Mouse (Mus musculus): ENCODE results near the gene Mcrip1.
"Not testable (repeated sequence)": the region's sequence is repeated elsewhere in the genome, so short reads cannot be mapped to it uniquely, and the experiment has no call there.

Gene Mcrip1

DNA sequence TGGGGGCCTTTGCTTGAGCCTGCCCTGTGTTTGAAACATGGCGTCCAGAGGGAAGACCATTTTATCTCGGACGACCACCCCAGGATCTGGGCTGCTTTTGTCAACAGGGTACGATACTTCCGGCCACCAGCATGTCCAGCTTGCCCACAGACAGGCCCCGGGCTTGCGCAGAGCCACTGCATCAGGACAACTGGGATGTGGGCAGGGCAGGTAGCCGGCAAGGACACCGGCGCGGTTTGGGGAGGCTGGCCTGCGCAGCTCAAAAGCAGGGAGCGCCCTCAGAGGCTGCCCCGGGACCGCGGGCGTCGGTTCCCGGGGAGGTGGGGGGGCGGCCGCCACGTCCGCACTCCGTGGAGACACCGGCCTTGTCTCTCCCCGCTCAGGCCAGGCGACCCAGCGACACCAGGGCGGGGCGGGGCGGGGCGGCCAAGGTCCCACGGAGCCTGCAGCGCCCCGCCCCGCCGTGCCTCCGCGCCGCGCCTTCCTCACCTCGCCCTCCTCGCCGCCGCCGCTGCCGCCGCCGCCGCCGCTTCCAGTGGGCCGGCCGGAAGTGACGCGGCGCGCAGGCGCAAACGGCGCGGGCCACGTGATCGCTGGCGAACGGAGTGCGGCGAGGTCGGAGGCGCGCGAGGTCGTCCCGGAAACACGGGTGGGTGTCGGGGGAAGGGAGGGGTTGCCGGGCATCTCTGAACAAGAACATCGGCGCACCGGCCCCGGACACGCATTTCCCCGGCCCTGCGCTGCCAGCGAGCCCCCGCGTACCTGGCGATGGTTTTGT lies at the start of gene Mcrip1:
TSS of gene Mcrip1 (minus strand) at position 560 of the 778 bp plus-strand sequence.
- peak; percentile 85 for DNase-seq (ENCODE audit: low read depth, low spot score)

DNA sequence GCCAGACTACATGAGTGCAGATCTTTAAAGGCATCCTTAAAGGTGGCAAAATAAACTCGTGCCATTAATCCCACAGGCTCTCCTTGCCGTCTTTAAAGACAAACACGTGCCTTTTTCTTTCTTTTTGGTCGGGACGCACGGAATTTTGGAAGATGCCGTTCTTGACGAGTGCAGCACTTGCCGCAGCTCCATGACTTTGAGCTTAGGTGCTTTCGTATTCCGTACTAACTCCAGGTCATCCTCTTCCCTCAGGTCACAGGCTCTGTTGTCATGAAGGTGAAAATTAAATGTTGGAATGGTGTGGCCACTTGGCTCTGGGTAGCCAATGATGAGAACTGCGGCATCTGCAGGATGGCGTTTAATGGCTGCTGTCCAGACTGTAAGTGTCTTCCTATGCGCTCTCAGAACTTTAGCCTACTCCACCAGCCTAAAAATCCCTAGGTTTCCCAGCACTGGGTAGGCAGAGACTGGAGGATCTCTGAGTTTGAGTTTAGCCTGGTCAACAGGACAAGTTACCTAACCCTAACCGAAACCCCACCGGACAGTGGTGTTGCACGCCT lies 49.5 kb upstream of the Mcrip1 start:
- DNase-seq (ENCODE audit: low read depth, low spot score) = no peak

DNA sequence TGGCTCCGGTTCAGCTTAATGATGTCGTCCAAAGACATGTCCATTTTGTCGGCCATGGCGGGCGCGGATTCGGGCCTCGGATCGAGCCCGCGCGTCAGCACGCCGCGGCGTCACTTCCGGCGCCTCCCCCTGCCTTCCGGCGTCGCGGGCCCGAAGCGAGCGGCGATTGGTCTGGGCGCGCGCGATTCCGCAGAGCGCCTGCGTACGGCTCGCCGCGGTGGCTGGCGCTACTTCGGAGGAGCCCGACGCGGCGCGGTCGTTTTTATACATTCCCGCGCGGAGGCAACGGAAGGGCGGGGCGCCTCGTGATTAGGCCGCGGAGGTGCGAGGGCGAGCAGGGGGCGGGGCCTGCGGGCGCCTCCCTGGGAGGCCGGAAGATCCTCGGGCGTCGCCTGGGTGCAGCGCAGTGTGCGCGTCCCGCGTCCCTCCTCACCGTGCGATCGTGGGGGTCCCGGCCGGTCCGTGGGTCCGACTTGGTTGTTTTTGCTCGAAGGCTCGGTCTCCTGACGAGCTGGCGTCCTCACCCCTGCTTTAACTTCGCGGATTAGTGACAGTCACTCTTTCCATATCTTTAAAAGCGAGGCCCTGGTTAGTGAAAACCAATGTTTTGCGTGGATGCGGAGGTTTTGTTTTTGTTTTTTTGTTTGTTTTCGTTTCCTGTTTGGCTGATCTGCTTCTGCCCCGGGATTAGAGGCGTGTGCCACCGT lies 48.9 kb upstream of the Mcrip1 start, which contains the start of the genes Alyref and Anapc11:
TSS of gene Alyref (minus strand) at position 83 of the 707 bp plus-strand sequence.
TSS of gene Anapc11 (plus strand) at position 139 of the 707 bp plus-strand sequence.
- DNase-seq (ENCODE audit: low read depth, low spot score) = peak; percentile 95

DNA sequence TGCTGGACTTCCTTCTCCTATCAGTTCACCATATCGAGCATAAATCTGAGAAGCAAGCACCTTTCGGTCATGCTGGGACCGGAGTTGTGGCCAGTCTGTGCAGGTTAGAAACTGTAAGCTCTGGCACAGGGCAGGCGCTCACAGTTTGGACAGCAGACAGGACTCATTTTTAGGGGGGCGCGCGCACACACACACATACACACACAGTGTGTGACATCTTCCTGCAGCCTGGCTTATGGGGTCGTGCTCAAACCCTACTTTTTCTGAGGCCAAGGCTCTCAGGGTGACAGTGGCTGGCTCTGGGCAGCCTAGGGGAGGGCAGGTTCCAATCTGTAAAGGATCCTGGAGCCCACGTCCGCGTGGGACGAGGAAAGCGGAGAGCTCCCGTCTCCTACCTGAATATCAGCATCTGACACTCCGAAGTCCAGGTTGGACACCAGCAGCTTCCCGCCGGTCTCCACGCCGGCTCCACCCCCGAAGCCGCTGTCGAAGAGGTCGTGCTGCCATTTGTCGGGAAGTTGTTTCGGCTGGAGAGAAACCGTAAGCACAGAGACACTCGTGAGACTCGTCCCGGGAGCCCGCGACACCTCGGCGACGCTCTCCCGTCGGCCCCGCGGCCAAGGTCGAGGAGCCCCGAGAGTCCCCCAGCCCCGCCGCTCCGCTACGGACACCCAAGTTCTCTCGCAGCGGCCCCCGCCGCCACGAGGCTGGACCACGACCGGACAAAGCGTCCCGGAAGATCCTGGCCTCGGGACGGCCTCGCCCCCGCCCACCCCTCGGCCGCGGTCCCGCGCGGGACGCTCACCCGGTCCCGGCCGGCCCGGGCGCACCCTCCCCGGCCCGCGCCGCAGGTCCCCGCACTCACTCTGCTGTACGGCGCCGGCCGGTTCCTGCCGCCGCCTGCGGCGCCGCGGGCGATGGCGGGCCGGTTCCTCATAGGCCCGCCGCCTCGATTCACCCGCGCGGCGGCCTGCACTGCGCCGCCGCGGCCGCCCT lies 48.0 kb upstream of the Mcrip1 start:
- DNase-seq (ENCODE audit: low read depth, low spot score) = no peak

DNA sequence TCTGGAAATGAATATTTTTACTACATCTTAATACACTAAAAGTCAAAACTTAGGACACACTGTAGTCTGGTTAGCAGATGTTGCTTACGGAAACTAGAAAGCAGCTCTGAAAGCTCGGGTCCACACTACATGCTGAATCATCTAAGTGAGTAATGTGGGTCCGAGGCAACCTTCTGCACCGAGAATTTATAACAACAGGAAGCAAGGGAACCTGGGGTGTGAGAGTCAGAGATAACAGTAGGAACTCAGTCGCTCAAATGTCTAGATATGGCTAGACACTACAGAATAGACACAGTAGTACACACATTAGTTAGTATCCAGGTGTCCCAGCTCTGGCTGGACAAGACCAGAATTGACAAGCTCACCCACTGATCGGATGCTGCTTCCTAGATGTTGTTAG lies 39.0 kb upstream of the Mcrip1 start:
- DNase-seq (ENCODE audit: low read depth, low spot score) = no peak

DNA sequence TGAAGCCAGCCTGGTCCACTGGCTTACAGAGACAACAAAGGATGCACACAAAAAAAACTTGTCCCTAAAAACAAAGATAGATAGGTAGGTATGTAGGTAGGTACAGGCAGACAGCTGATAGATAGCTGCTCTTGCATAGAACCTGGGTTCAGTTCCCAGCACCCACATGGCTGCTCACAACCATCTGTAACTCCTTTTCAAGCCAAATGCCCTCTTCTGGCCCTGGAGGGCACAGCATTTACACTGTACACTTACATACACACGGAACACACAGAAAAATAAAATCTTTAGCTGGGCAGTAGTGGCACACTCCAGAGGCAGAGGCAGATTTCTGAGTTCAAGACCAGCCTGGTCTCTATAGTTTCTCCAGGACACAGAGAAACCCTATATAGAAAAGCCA lies 34.4 kb upstream of the Mcrip1 start:
- DNase-seq (ENCODE audit: low read depth, low spot score) = peak; percentile 57

DNA sequence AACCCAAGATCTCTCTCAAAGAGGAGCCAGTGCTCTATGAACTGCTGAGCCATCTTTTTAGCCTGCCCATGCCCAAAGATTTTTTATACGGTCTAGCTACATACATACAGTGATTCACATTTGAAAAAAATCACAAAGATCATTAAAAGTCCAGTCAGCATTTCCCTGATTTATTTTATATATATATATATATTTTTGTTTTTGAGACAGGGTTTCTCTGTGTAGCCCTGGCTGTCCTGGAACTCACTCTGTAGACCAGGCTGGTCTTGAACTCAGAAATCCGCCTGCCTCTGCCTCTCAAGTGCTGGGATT lies 33.4 kb upstream of the Mcrip1 start:
- not testable (repeated sequence) for DNase-seq (ENCODE audit: low read depth, low spot score)

DNA sequence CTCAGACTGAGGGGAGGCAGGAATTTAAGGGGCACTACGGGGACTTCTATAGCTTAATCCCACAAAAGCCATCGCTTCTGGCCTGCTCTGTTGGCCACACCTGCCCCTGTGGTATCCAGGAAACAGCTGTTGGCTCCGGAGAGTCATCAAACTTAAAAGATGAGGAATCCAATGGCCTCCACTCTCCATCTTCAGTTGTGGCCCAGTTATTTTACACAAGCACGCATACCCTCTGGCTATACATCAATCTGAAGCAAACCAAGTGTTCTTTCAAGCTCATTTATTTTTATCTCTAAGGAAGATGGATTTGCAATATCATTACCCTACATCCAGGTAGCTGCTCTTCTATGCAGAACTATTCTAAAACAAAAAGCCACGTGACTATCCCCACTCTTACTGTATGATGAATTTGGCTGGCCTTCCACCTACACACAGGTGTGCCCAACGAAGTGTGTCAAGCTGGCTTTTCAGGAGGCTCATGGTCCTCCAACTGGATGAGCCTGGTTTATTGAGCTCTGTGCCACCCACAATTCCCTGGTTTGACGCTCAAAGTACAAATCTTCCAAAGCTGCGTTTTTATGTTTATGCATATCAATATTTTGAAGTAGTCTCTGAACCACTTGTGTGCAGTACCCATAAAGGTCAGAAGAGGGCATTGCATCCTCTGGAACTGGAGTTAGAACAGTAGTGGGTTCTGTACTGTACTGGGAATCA lies 32.9 kb upstream of the Mcrip1 start:
- DNase-seq (ENCODE audit: low read depth, low spot score) = peak; percentile 74

DNA sequence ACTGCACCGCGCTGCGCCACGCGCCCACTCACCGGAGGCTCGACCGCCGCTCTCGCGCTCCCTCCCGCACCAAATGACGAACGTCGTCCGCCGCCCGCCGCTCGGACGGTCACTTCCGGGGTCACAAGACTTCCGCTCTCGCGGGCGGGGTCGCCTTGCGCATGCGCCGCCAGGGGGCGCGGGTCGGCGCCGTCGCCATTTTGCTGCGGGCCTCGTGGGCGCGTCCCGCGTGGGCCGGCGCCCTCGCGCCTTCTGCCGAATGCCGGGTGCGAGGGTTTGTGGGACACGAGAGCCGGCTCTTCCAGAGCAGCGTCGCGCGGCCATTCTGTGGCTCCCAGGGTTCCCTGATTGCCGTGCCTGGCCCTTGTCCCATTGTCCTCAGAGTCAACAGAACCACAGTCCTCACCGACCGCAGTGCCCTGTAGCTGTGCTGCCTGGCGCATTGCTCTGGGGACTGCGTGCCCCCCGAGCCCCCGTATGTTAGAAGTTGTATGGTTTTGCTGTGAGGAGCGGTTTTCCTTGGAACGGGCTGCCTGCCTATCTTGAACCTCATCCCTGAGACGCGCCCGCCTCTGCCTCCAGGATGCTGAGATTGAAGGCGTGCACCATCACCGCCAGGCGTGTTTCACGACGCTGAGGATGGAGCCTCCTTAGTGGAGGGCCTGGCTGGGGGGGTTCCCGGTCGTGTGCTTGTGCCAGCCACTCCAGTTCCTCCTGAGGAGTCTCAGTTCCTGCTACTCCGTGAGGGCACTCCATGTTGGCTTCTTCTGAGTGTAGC lies 32.2 kb upstream of the Mcrip1 start, which contains the start of gene Arhgdia:
TSS of gene Arhgdia (minus strand) at position 135 of the 778 bp plus-strand sequence.
- DNase-seq (ENCODE audit: low read depth, low spot score) = peak; percentile 86

DNA sequence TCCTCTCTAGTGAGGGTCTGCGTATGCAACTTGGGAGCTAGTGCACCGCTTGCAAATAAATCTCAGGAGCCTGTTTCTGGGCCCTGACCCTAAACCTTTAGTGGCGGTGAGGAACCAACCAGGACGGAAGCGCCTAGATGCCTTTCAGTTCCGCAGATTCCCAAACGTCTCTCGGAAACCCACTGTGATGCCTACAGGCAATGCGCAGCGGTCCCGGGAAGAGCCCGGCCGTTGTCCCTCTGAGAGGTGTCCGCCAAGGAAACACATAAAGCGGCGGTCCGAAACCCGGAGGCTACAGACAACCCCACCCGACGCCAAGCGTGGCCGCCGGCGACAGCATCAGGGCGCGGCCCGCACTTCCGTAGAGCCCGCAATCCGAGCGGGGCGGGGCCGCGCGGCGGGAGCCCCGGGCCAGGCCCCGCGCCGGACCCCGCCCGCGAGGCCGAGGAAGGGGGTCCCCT lies 31.4 kb upstream of the Mcrip1 start:
- DNase-seq (ENCODE audit: low read depth, low spot score) = no peak

DNA sequence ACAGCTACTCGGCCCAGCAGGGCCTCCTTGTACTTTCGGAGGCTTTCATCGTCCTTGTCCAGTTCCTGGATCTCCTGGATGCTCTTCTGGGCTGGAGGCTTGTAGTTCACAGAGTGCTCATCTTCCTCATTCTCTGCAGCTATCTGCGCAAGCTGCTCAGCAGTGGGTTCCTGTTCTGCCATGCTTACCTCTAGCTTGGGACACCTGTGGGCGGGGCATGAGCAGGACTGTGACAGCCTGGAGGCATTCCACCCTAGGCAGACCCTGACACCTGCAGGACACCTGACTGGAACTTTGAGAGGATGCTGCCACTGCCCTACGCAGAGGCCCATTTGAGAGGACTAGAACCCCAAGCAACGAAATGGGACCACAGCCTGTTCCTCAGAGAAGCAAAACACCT lies 30.7 kb upstream of the Mcrip1 start:
- DNase-seq (ENCODE audit: low read depth, low spot score) = no peak

DNA sequence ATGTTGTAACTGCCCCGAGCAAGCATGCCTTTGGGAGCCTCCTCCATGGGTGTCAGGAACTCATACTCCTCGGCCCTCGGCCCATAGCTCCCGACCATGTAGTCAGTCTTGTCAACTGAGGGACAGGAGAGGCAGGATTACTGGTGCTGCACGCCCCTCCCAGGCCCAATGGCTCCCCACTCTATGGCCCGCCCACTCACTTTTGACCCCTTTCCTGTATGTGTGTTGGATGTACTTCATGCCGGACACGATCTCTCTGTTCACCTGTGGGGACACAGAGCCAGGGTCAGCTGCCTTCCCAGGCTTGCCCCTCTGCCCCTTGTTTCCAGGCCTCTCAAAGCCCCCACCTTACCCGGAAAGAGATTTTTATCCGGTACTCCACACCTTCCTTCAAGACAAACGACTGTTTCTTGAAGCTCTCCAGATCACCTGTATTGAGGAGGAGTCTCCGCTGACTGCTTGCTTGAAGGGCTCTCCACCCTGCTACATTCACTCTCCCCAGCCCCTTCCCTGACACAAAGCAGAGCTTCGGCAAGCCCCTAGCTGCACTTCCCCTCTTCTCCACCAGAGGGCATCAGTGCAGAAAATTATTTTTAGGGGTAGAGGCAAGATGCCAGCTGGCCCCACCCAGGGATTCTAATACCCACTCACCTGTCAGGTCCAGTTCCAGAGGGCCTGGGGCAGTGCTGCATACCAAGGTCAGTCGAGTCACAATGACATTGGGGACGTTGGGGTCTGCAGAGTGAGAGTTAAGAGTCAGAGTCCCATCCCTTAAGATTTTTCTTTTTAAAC lies 30.0 kb upstream of the Mcrip1 start:
- peak; percentile 81 for DNase-seq (ENCODE audit: low read depth, low spot score)

DNA sequence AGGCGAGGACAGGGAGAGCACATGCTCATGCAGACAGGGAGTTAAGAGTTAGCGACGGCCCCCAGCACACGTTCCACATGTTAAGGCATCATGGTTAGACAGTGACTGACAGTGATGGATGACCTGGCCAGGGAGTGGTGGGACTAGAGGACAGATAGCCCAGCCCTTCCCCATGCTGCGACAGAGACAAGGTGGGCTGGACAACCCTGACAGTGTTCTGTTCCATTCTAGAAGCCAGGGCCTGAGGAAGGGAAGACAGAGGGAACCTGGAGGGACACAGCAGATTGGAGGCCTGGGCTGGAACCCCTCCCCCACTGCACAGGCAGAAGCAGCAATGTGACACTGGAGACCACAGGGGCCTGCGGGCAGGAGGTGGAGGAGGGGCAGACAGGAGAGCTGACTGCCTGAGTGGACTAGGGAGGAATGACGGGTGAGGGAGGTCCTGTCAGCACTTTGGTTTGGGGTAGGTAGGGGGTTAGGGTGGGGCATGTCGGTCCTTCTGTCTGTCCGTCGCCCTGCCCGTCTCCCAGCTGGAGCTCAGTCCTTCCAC lies 29.2 kb upstream of the Mcrip1 start:
- no peak for DNase-seq (ENCODE audit: low read depth, low spot score)

DNA sequence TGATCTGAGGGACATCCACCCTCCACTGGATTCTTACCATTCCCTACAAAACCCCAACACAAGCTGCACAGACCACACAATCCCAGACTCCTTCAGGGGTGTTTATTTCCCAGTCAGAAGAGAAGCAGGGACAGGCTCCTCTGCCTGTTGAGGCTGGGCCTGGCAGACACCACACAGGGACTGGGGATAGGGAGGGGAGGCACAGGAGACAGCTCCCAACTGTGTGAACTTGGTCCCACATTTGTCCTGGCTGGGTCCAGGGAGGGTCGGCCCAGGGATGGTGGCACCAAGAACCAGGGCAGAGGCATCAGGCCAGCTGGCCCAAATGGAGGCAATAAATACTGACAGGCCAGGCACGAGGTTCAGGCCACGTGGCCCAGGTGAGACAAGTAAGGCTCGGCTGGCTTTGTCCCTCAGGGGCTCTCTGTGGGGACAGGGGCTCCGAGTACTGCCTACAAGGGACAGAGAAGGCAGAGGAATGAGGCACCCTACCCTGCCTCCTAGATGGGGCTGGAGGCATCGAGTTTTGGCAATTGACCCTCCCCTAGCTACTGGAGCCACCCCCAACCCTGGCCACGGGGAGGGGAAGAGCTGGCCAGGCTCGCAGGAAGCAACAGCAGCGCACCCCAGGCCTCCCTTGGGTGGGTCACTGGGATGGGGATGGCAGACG lies 28.6 kb upstream of the Mcrip1 start:
- no peak for DNase-seq (ENCODE audit: low read depth, low spot score)

DNA sequence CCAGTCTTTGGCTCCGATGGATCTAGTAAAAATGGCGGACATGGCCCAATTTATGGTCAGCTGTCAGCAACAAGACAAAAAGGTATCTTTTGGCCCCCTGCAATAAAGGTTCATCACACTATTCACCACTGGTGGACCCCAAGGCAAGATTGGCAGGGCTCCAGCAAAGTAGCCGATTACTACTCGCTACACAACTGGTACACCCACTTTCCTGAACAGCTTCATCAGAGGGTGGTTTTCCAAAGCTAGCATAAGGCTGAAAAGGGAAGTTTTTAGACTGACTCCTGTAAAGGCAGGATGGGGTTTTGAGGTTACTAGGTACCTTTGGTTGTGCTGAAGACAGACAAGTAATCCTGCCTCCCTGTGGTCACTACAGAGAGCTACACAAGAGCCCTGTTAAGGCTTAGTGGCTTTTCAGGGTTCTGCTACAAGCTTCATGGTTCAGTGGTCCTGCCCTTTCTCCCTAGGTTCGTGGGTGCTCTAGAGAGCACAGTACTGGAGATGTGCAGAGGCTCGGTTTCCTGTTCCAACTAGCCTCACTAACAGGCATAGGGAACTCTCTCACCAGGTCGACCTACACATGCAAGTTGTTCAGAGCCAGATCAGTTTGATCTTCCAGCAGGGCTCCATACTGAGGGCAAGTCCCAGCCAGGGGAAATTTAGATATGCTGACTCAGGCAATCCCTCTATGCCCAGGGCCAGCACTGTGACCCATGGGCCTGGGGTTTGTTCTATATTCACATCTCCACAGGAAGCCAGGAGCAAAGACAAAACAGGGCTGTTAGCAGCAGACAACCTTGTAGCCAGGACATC lies 27.9 kb upstream of the Mcrip1 start:
- DNase-seq (ENCODE audit: low read depth, low spot score) = peak; percentile 78

DNA sequence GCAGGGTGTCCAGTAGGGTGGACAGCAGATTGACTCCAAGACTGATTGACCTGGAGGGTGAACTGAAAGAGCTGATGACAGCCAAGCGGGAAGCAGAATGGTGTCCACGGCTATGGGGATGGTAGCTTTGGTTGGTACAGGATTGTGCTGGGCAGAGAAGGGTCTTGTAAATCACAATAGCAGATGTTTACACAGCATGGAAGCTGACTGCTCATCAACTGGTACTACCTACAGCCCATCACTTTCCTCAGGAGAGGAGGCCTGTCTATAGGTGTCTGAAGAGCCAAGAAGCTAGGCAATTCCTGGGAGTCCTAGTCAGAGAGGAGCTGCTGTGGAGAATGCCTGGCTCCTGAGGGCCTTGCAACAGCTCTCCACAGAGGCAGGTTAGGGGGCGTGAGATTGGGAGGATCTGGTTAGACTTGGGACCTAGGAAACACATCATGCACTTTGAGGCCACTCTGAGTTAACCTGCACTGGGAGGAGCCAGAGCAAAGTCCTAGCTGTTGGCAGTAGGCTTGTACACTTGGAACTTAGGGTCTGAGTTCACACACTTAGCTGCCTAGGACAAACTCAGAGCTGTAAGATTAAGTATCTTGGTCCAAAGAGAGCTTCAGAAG lies 26.9 kb upstream of the Mcrip1 start:
- DNase-seq (ENCODE audit: low read depth, low spot score) = no peak

DNA sequence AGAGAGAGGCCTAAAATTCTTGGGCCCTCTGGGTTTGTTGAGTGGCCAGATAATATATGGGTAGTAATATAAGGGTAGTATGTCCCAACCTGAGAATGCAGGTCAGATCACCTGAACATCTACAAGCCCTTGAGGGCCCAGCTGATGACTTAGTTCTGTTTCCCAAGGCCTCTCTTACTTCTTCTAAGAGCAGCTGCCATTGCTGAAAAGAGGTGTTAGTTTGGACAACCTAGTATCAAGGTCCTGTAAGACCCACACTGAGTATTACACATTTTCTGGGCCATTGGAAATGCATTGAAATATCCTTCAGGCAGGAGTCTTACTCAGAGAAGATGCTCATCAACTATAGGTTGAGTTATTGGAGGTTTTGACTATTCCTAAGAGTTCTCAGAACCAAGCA lies 26.4 kb upstream of the Mcrip1 start:
- DNase-seq (ENCODE audit: low read depth, low spot score) = no peak
